Mouse (Mus musculus) kidney, adult 2 months (tissue): ENCODE results near the gene Wdr17.

Experiments
- CTCF ChIP-seq: fragments of 200-500 bp; conservative IDR thresholded peaks from 2 replicates; pipeline ENCODE4 v1.5.1; 2011; ENCODE audit warnings: low read depth, mild to moderate bottlenecking, control low read depth, low read length, moderate library complexity, mixed read lengths; ENCODE audit not compliant: insufficient read depth, insufficient read length
- POLR2A ChIP-seq: fragments of 200-500 bp; IDR thresholded peaks from one replicate; pipeline ENCODE4 v1.6.1; 2011; ENCODE audit warnings: low read depth, low read length, control low read depth

DNA sequence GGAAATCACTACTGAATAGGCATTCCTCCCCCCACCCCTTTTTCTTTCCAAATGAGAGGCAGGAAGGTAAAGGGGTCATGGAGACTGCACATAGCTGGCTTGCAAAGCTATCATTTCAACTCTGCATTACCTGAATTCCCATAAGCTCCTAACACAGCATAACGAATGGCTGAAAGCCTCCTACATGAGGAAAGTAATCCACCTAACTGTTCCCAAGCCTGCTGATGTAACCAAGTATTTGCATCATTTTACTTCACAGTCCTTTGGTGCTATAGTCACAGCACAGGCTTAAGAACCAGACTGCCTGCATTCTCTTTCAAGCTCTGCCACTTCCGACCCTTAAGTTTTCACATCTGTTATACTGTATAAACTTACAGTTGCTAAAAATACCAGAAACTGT, 45.3 kb upstream of the Wdr17 start:
- TF ChIP-seq POLR2A (no peak), CTCF (no peak)
